Mouse (Mus musculus) testis, adult 2 months (tissue): ENCODE data around the gene Tm9sf1. TPM values are rescaled to one million over a fixed set of nuclear protein-coding genes. Genes with fewer than 3 reads are reported as not detected.

Source experiments
- H3K27ac ChIP-seq: fragments of 200-500 bp; 2 replicates; pipeline ENCODE4 v1.5.1; 2012; ENCODE audit warnings: low read depth, low read length; ENCODE audit not compliant: control insufficient read depth, insufficient read depth
- H3K27me3 ChIP-seq: fragments of 200-500 bp; 2 replicates; pipeline ENCODE4 v1.6.1; 2012; ENCODE audit warnings: mild to moderate bottlenecking, low read length, moderate library complexity; ENCODE audit not compliant: control insufficient read depth, insufficient read depth
- H3K36me3 ChIP-seq: fragments of 200-500 bp; 2 replicates; pipeline ENCODE4 v1.6.1; 2012; ENCODE audit warnings: mild to moderate bottlenecking, low read length; ENCODE audit not compliant: control insufficient read depth, insufficient read depth
- H3K4me1 ChIP-seq: fragments of 200-500 bp; 2 replicates; pipeline ENCODE4 v1.6.1; 2012; ENCODE audit warnings: low read length; ENCODE audit not compliant: control insufficient read depth, insufficient read depth
- H3K4me3 ChIP-seq: fragments of 200-500 bp; 2 replicates; pipeline ENCODE4 v1.5.1; 2012; ENCODE audit warnings: low read depth, mild to moderate bottlenecking, low read length, moderate library complexity, mixed read lengths; ENCODE audit not compliant: control insufficient read depth
- CTCF ChIP-seq: fragments of 200-500 bp; IDR thresholded peaks from 2 replicates; pipeline ENCODE4 v1.5.1; 2012; ENCODE audit warnings: low read depth, mild to moderate bottlenecking, inconsistent platforms, low read length, moderate library complexity; ENCODE audit not compliant: control insufficient read depth, insufficient read depth, insufficient replicate concordance
- POLR2A ChIP-seq: fragments of 200-500 bp; IDR thresholded peaks from 2 replicates; pipeline ENCODE4 v1.6.1; 2012; ENCODE audit warnings: low read depth, mild to moderate bottlenecking, inconsistent platforms, low read length, moderate library complexity; ENCODE audit not compliant: control insufficient read depth
- polyA plus RNA-seq: library from polyadenylated mRNA; depleted of rRNA; stranded (reverse); fragments of >200 nt; gene quantifications from 2 replicates; pipeline ENCODE4 v1.2.3, GENCODE M21; 2012

Tm9sf1 gene
- polyA plus RNA-seq, 1 experiment, result 21.3 TPM

DNA sequence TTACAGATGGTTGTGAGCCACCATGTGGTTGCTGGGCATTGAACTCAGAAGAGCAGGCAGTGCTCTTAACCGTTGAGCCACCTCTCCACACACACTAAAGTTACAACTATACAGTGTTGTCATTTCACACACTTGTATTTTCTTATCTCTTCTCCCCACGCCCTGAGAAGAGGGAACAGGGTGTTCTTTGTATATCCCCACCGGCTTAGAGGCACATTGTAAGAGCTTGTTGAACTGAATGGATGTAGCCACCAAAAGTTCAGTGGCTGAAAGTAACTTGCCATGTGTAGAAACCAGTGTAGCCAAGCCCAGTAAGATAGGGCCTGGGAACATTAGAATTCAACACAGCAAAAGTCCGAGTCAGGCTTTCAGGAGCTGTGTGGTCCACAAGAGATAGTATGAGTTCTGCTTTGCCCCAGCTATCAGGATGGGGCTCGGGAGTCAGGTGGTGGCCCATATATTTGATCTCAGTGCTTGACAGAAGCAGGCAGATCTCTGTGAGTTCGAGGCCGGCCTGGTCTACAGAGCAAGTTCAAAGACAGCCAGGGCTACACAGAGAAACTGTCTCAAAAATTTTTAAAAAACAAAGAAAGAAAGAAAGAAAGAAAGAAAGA, 28.9 kb downstream of the Tm9sf1 start:
- Histone ChIP-seq H3K4me3 (no peak overlapping the region), H3K27me3 (no peaks in the 10 kb centered on the region), H3K36me3 (no peaks in the 10 kb centered on the region), H3K4me1 (peaks cover 12% of the 10 kb centered on the region), H3K27ac (no peak overlapping the region)
- TF ChIP-seq CTCF, result no peak
- TF ChIP-seq POLR2A, result no peak

GRCm38 (mm10) chr14:55613346-55613745, 30.3 kb downstream of the Tm9sf1 start:
- Histone ChIP-seq H3K4me1 (peaks cover 5% of the 10 kb centered on the region), H3K4me3 (no peak overlapping the region), H3K27me3 (no peaks in the 10 kb centered on the region), H3K27ac (peak overlapping the region; percentile 66), H3K36me3 (no peaks in the 10 kb centered on the region)
- TF ChIP-seq CTCF, result no peak
- no peak for TF ChIP-seq POLR2A

DNA sequence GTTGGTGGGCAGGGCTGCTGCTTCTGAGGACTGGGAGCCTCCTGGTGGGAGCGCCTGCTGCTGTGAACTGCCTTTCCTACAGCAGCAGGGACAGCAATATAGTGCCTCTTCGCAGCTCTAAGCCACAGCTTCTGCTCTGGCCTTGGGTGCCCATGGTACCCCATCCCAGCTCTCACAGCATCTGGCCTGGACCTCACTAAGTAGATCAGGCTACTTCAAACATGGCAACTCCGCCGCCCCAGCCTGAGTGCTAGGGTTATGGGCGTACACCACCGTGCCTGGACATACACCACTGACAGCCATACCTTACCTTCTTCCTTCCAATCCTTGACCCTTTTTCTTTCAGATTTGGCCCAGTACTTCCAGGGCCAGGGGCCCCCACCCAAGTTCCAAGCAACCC, 35.3 kb downstream of the Tm9sf1 start:
- TF ChIP-seq POLR2A (no peak), CTCF (no peak)
- Histone ChIP-seq H3K4me3 (no peak overlapping the region), H3K27ac (no peak overlapping the region), H3K4me1 (no peaks in the 10 kb centered on the region; the same call in 1 of the 2 replicates), H3K27me3 (no peaks in the 10 kb centered on the region), H3K36me3 (no peaks in the 10 kb centered on the region)

DNA sequence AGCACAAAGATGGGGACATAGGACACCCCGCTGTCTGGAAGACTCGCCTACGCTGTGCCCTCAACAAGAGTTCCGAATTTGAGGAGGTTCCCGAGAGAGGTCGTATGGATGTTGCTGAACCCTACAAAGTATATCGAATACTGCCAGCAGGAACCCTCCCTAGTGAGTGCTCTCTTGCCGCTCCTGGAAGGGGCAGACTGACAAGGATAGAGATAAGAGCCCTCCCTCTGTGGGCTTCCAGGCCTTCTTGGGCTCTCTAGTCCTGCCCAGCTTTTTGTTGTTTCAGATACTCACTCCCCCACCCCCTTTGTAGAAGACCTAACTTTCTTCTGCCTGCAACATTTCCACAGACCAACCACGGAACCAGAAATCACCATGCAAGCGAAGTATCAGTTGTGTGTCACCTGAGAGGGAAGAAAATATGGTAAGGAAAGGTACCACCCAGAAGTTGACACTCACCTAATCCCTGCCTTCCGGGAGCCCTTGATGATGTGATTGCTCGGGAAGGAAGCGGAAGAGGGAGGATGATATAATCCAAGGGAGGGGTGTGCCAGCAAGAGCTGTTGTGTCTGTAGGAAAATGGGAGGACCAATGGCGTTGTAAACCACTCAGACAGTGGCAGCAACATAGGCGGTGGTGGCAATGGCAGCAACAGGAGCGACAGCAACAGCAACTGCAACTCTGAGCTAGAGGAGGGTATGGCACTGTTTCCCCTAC, 37.7 kb downstream of the Tm9sf1 start:
- no peak overlapping the region for H3K27ac ChIP-seq
- H3K4me1 ChIP-seq, result no peaks in the 10 kb centered on the region; the same call in 1 of the 2 replicates
- TF ChIP-seq POLR2A (no peak), CTCF (no peak)
- no peaks in the 10 kb centered on the region for H3K36me3 ChIP-seq
- no peak overlapping the region for H3K4me3 ChIP-seq
- H3K27me3 ChIP-seq, result no peaks in the 10 kb centered on the region

DNA sequence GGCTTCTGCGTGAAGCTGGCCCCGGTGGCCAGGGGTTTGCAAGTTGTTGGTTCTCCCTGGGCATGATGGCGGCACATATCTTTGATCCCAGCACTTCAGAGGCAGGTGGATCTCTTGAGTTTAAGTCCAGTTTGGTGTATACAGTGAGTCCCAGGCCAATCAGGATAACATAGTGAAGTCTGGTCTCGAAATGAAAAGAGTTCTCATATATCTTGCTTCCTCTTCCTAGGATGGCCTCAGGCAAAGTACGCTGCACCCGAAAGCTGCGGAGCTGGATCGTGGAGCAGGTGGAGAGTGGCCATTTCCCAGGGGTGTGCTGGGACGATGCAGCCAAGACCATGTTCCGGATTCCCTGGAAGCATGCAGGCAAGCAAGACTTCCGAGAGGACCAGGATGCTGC, 38.8 kb downstream of the Tm9sf1 start:
- TF ChIP-seq CTCF, result no peak
- TF ChIP-seq POLR2A, result no peak
- Histone ChIP-seq H3K4me3 (no peak overlapping the region), H3K27me3 (no peaks in the 10 kb centered on the region), H3K4me1 (no peaks in the 10 kb centered on the region; the same call in 1 of the 2 replicates), H3K36me3 (no peaks in the 10 kb centered on the region), H3K27ac (no peak overlapping the region)

GRCm38 (mm10) chr14:55603633-55604576, 39.7 kb downstream of the Tm9sf1 start:
- no peak for TF ChIP-seq POLR2A
- TF ChIP-seq CTCF, result peak; percentile 76; the same call in 1 of the 2 replicates
- no peaks in the 10 kb centered on the region for H3K36me3 ChIP-seq
- peak overlapping the region; percentile 86 for H3K27ac ChIP-seq

DNA sequence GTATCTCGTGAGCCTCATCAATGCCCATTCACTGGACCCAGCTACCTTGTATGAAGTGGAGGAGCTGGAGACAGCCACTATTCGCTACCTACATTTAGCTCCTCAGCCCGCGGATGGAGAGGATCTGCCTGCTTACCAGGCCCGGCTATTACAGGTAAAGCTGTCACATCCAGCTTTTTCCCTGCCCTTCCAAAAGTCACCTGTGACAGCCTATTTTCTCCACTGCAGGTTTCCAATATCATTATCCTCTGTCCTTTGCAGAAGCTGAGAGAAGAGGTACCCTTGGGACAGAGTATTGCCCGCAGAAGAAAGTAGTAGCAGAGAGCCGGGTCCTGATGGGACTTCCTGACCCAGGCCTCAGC, 40.4 kb downstream of the Tm9sf1 start, which contains the start of gene Irf9:
Gene Irf9, plus strand, starts transcription at position 301 of the 362 bp plus-strand sequence.
- Histone ChIP-seq H3K36me3 (no peaks in the 10 kb centered on the region), H3K4me1 (no peaks in the 10 kb centered on the region; the same call in 1 of the 2 replicates), H3K27me3 (no peaks in the 10 kb centered on the region), H3K4me3 (peak within 1 kb of the TSS; percentile 75), H3K27ac (peak within 1 kb of the TSS; percentile 86)
- TF ChIP-seq CTCF (no peak), POLR2A (no peak)

More at GRCm38 (mm10) chr14:55603633-55604576, 39.7 kb downstream of the Tm9sf1 start:
- H3K27me3 ChIP-seq, result no peaks in the 10 kb centered on the region
- H3K4me3 ChIP-seq, result peak overlapping the region; percentile 75
- no peaks in the 10 kb centered on the region; the same call in 1 of the 2 replicates for H3K4me1 ChIP-seq
